Mouse (Mus musculus) layer of hippocampus, adult 2 months (tissue): ENCODE data around the gene Rbks. TPM values are rescaled to one million over a fixed set of nuclear protein-coding genes. Genes with fewer than 3 reads are reported as not detected.
A peak's percentile ranks its signal among the peaks of the same experiment; 100 is the strongest.

Experiments
- DNase-seq, 2 experiments: peaks; one replicate each; pipeline ENCODE4 v3.0.0; 2022; ENCODE audit warnings: low spot score in 2 of 2
- H3K27ac ChIP-seq: fragments of 200-600 bp; 2 replicates; pipeline ENCODE4 v1.8.1; 2022
- H3K4me3 ChIP-seq: fragments of 200-600 bp; 2 replicates; pipeline ENCODE4 v1.8.1; 2022; ENCODE audit warnings: mild to moderate bottlenecking
- CTCF ChIP-seq: fragments of 200-600 bp; conservative IDR thresholded peaks from 2 replicates; pipeline ENCODE4 v1.8.1; 2022; ENCODE audit warnings: antibody characterized with exemption, mild to moderate bottlenecking, moderate library complexity
- long read RNA-seq, 2 experiments: library from polyadenylated mRNA; stranded (forward); transcript quantifications; one replicate each; pipeline ENCODE4 v2.0.0; 2021; ENCODE audit warnings: borderline mapping rate in 2 of 2
- total RNA-seq, 2 experiments: library from RNA; stranded (reverse); gene quantifications; 2 replicates each; pipeline ENCODE4 v1.2.3; 2021

The Rbks gene
- 1 to 10 TPM; 4.0 to 4.4 TPM for total RNA-seq
- long read RNA-seq, experiment 1, partial matches to known transcripts = 0 of 3 reads
- long read RNA-seq, experiment 1, other reads (novel, unspliced or antisense) = 2 of 3 reads
- long read RNA-seq, experiment 2, partial matches to known transcripts = 1 of 6 reads
- long read RNA-seq, experiment 2, other reads (novel, unspliced or antisense) = 5 of 6 reads

DNA sequence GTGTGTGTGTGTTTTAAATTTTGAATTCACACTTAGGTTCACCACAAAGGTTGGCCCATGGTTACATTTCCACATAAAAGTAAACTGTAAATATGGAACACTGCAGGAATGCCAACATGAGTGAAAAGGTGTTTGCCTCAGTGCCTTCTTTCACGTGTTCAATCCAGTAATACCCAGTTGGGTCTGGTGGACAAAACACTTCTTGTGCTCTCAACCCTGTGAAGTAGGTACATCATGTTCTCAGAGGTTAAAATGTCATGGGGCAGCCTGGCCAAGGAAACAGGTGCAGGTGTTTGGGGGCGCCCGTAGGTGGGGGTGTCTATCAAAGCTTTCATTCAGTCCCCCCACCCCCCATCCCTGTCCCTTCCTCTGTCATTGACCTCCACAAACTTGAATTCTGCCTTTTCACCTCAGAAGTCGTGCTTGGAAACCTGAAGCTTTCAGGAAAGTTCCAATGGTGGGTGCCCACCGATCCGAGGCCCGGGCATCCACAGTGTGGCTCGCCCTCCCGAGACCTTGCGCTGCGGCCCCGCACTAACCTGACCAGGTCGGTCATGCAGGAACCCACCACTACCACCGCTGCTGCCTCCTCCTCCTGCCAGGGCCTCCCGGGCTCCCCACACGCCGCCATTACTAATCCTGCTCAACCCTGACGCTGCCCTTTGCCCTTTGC, at the start of gene Rbks:
Rbks (minus strand) TSS at position 657 of the 673 bp plus-strand sequence.
- TF ChIP-seq CTCF = no peak
- peak within 1 kb of the TSS; percentile 98 for H3K27ac ChIP-seq
- DNase-seq = no peak
- H3K4me3 ChIP-seq = peak within 1 kb of the TSS; percentile 92

DNA sequence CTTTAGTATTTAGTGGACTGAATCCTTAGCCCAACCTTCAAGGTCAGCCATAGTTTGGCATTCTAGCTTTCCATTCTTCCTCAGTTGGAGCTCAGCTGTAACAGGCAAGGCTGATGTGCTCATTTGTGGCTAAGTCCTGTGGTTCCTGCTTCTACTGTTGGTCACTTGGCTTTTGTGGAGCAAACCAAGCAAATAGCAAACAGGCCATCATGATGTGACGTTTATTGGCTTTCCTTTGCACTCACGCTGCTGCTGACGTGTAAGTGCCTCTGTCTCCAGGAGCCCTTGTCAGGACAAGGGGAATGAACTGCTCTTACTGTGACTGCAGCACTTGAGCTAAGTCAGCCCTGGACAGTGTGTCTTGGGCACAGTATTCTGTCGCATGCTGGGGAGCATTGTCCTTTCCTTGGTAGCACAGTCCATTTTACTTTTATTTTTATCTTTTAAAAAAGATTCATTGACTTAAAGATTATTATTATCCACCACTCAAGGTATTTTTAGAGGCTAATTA, 45.1 kb upstream of the Rbks start:
- DNase-seq = no peak
- Histone ChIP-seq H3K4me3 (no peak overlapping the region), H3K27ac (no peak overlapping the region)
- no peak for TF ChIP-seq CTCF

DNA sequence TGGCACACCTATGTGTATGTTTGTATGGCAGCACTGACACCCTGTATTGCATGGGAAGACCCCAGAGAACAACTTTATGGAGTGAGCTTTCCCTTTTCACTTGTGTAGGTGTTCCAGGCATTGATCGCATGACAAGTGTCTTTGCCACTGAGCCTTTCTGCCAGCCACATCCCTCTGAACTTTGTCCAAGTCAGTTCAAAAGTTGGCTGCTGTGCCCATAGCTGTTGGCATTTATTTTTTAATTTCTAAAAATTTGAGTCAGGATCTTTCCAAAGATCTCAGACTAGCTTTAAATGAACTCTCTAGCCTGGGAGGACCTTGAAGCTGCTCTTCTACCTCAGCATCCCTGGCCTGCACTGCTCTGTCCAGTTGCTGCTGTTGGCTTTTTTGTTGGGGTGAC, 44.5 kb upstream of the Rbks start:
- no peak overlapping the region for H3K4me3 ChIP-seq
- no peak for TF ChIP-seq CTCF
- no peak for DNase-seq
- no peak overlapping the region for H3K27ac ChIP-seq

DNA sequence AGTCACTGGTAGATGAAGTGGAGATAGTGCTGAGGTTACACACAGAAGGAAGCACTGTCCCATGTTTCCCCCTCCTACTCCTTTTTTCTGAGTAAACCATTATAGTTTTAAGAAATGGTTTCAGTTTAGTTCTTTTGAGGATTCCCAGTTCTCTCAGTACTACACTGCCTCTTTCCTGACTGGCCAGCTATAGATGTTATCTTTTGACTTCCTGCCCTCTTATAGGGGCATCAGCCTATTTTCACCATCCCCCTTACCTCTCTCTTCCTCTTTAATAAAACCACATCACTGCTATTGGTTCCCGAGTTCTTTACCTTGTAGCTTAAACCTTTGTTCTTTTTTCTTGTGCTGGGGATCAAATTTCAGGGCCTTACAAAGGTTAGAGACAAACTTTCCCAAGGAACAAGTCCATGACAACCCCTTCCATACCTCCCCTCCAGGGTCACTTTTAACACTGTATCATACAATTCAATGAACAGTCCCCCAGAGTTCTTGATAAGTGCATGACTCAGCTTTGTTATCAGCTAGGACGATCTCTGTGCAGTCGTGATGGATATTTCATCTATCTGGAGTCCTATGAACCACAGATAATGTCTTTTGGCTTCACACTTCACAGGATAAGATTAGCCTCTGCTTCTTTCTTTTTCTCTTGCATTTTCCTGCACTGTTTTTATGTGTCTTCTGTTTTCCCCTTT, 35.4 kb upstream of the Rbks start:
- no peak for DNase-seq
- H3K4me3 ChIP-seq = no peak overlapping the region
- TF ChIP-seq CTCF = no peak
- H3K27ac ChIP-seq = no peak overlapping the region

DNA sequence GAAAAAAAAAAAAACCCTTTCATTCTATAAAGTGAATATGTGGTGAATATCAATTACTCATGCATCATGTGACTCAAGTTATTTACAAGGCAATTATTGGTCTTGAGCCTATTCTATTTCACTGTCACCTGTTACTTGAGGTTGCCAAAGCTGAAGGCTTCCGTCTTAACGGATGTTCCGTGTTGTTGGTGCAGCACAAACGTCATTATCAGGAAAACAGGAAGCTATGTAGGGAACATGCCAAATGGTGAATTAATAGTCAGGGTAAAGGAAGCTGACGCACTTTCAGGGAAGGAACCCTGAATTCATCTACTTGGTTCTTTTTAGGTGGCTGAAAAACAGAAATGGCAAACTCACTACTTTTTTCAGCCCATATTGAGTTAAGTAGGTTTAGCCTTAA, 30.0 kb upstream of the Rbks start:
- TF ChIP-seq CTCF = no peak

DNA sequence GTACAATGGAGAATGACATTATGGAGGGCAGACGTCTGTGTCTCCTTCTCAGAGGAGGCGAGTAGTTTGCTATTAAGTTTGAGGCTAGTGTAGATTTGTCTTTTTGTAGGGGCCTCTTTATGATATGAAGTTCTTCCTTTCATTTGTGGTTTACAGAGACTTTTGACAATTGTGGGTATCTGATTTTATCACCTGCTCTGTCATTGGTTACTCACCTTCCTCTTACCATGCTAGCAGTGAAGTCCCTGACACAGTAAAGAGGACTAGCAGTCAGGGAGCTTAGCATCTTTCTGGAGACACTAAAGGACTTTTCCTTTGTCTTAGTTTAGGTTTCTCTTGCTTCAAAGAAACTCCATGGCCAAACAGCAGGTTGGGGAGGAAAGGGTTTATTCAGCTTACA, 28.5 kb upstream of the Rbks start:
- Histone ChIP-seq H3K4me3 (no peak overlapping the region), H3K27ac (no peak overlapping the region)
- no peak for DNase-seq
- no peak for TF ChIP-seq CTCF

More for the DNA sequence above, 30.0 kb upstream of the Rbks start:
- DNase-seq = no peak
- H3K27ac ChIP-seq = no peak overlapping the region
- no peak overlapping the region for H3K4me3 ChIP-seq

DNA sequence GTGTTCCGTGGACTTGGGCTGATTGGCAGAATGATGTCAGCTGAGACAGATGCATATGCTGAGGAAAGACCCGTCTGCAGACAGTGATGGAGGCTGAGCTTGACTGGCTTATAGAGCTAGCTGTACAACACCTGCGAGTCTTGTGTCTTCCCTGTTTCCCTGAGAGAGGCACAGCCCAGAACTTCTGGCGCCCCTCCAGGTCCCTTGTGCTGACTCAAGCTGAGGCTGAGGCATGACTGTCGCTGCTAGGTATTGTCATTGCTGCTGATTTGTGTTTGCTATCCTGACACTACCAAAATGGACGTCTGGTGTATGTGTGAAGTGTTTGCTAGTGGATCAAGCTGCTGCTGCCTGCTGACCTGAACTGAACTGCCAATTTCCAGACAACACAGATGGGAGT, 27.1 kb upstream of the Rbks start:
- Histone ChIP-seq H3K27ac (no peak overlapping the region), H3K4me3 (no peak overlapping the region)
- no peak for TF ChIP-seq CTCF
- DNase-seq = no peak

DNA sequence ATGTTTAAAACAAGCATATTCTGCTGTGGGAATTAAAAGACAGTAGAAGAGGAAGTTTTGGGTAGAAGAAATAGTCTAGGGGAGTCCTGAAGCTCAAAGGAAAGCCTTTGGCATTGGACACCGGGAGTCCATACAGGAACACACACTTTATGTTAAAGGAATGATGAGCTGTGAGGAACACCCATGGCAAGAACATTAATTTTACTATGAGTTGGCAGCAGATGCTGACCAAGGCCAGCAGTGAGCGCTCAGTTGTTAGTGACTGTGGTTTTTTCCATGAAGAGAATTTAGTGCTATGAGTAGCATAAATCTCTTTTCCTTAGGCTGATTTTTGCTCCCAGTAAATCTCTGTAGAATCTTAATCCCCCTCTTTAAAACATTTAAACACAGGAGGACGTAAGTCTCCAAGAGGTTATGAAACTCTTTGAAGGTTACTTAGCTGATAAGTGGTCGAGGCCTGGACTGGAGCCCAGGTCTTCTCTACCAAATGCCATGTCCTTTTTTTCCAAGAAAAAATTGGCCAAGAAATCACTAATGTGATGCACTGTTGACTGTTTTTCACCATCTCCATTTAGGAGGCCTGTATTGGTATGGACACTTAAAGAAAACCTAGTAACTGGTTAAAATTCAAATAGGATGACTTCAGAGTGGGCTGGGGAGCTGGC, 18.2 kb upstream of the Rbks start:
- no peak for DNase-seq
- no peak for TF ChIP-seq CTCF
- no peak overlapping the region for H3K4me3 ChIP-seq
- no peak overlapping the region for H3K27ac ChIP-seq

DNA sequence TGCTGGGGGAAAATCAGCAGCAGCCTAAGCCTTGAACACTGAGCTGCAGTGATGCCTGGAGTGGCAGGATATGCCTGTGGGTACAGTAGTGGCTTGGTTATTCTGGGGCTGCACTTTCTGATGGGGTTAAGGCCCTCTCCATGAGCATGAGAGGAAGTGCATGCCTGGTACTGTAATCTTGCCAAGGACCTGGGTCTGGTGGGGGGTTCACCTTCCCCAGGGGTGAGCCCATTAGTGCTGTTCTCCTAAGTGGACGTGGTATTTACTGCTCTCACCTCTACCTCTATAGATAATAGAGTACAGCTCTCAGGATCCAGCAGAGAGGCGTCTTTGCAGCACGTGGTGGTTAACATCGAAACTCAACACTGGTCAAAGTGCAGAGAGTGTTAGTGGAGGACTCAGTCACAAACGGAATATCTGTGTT, 16.4 kb upstream of the Rbks start:
- no peak overlapping the region for H3K27ac ChIP-seq
- DNase-seq = no peak
- no peak overlapping the region for H3K4me3 ChIP-seq
- TF ChIP-seq CTCF = no peak

DNA sequence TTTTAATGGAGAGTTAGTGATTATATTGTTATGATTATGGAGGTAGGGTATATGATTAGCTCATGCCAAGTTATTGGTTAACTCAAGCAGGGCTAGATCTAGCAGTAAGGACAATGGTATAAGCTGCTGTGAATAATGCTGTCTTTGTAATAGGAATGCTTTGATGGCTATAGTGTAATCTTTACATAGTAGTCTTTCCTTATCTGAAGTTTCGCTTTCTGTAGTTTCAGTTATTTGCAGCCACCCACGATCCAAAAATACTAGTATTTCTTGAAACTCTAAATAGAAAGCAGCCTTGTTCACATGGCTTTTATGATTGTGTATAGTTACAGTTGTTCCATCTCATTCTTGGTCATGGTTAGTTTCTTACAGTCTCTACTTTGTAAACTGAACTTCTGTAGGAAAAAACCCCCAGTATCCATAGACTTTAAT, 15.9 kb upstream of the Rbks start:
- DNase-seq = no peak
- Histone ChIP-seq H3K4me3 (no peak overlapping the region), H3K27ac (no peak overlapping the region)
- TF ChIP-seq CTCF = no peak

DNA sequence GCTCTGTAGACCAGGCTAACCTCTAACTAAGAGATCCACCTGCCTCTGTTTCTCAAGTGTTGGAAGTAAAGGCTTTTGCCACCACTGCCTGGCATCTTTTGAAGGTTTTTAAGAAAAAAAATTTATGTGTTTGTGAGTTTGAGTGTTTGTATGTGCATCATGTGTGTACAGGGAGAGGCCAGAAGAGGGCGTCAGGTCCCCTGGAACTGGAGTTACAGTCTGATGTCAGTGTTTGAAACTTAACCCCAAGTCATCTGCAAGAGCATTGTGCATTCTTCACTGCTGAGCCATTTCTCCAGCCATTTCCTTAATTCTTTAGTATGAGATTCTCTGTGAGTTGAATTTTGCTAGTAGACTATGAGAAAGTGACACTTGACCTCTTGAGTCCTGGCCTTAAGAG, 12.0 kb upstream of the Rbks start:
- Histone ChIP-seq H3K4me3 (no peak overlapping the region), H3K27ac (no peak overlapping the region)
- DNase-seq = no peak
- peak; percentile 60 for TF ChIP-seq CTCF

DNA sequence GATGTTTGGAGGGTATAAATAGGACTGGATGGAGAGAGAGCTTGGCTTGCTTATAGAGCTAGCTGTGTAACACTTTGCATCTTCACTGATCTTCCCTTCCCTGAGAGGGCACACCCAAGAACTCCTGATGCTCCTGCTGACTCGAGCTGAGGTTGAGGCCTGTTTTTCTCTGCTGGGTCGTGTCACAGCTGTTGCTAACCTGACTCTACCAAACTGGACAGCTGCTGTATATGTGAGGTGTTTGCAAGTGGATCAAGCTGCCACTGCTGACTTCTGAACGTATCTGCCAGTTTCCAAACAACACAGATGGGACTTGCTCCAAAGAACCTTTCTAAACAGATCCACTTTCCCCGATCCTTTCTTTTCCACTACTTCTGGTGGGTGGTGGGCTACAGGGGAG, 9.4 kb upstream of the Rbks start:
- no peak for TF ChIP-seq CTCF
- no peak overlapping the region for H3K27ac ChIP-seq
- no peak overlapping the region for H3K4me3 ChIP-seq
- DNase-seq = no peak

DNA sequence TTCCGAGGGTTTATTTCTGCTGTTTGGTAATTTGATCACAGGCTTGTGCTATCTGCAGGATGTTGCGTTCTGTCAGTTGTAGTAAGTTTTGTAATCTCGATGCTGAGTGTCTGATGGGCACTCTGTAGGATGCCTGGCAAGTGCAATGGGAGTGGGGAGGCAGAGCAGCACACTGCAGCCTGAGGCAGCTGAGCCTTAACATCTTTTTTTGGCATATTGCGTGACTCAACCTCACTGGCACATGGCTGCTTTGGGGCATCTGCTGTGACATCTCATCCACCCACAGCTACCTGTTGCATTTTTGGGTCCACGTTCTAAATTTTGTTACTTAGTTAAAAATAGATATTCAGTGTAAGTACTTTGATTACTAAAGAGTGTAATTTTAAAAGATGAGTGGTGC, 7.5 kb upstream of the Rbks start:
- H3K4me3 ChIP-seq = no peak overlapping the region
- H3K27ac ChIP-seq = peak overlapping the region; percentile 52
- peak; percentile 79 to 81 for DNase-seq
- TF ChIP-seq CTCF = no peak
